Mouse (Mus musculus) urinary bladder, adult 2 months (tissue): ENCODE measurements around the gene Tmem30c. TPM values are rescaled to one million over a fixed set of nuclear protein-coding genes. Genes with fewer than 3 reads are reported as not detected.
"Not testable (repeated sequence)": the region's sequence is repeated elsewhere in the genome, so short reads cannot be mapped to it uniquely, and the experiment has no call there.

ENCODE experiments used
- DNase-seq: peaks from one replicate; pipeline ENCODE4 v3.0.0; 2022; ENCODE audit warnings: low spot score
- polyA plus RNA-seq: library from polyadenylated mRNA; depleted of rRNA; stranded (reverse); fragments of >200 nt; gene quantifications from 2 replicates; pipeline ENCODE4 v1.2.3, GENCODE M21; 2012; rRNA removed

The Tmem30c gene
- polyA plus RNA-seq, 1 experiment: 0.07 TPM

DNA sequence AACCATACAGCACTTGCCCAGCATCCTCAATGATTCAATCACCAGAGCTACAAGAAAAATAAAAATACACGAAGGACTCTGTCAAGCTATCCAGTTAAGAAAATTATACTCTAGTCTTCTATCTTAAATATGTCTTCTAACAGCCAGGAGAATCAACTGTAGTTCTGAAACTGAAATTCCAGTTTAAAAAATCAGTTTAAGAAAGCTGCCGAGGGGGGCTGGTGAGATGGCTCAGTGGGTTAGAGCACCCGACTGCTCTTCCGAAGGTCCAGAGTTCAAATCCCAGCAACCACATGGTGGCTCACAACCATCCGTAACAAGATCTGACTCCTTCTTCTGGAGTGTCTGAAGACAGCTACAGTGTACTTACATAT is 60.7 kb downstream of the Tmem30c start:
- not testable (repeated sequence) for DNase-seq

DNA sequence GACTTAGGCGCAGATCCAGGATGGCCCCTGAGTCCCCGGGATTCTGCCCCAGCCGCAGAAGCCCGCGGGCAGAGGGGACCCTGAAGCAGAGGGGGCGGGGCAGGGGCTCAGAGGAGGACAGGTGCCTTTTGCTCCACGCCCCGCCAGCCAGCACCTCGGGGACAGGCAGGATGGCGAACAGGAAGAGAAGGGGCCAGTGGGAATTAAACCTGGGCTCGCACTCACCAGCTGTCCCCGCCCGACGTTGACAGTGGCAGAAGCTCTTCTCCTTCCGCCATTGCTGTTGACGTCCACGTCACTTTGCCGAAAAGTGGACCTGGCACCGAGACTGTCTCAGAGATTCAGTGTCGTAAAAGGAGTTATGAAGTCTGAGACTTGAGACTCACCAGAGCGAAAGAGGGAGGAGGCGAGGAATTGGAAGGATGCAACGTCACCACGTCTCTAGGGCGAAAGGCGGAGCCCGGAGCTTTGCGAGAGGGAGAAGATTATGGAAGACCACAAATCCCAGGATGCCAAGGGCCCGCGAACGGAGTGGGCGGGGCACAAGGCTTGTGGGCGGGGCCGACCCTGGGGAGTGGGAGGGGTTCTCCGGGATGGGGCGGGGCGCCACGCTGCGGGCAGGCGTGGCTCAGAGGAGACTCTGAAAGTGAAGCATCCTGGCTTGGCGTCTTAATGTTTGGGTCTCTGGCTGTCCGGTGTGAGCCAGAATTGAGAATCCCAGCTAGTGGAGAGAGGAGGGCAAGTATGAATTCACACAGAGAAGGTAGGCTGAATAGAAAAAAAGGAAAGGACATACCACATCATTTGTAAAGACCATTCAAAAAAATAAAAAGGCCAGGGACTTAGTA is 61.4 kb downstream of the Tmem30c start, which contains the start of gene Tbc1d23:
TSS of gene Tbc1d23 (minus strand) at position 416 of the 848 bp plus-strand sequence.
- peak; percentile 90 for DNase-seq

DNA sequence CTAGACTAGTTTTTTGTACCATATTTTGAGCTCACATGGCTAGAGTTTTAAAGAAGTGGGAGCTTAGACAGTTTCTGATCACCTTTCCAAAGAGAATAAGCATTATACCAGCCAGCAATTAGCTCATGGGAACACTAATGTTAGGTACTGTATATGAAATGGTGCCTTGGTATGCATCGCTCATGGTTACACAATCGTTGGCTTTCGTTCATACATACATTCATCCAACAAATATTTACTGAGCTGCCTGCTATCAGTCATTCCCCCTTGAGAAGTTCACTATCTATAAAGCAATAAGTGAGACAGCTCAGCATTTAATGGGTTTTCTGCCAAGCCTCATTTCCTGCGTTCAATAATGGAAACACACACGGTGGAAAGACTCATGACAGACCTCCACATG is 66.2 kb downstream of the Tmem30c start:
- DNase-seq: no peak

DNA sequence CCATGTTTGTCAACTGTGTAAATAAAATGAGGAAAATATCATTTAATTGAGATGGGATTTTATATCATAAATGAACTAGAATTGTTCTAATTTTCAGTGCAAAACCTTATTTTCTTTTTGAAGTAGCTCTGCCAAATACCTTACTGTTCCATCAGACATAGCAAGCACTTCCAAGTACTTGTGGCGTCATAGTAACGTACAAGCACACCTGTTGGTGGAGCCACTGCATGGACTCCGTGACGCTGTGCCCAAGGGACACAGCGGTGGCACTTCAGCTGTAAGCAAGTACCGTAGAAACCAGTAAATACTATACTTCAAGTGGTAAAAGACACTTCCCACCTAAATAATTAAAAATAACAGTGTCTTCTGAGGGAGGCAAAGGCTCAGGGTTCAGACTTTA is 72.3 kb downstream of the Tmem30c start:
- no peak for DNase-seq

Other genes starting within 250 kb of the Tmem30c start
- 0.21 TPM in 2 replicates for gene Tmem45a2, start 221.5 kb downstream of the Tmem30c start, polyA plus RNA-seq
- 29.8 and 31.5 TPM in 2 replicates for gene Tomm70a, start 171.2 kb downstream of the Tmem30c start, polyA plus RNA-seq
- gene Nit2, start 125.5 kb downstream of the Tmem30c start, polyA plus RNA-seq: 30.8 and 30.9 TPM in 2 replicates
- gene Tbc1d23, start 61.4 kb downstream of the Tmem30c start, polyA plus RNA-seq: 35.9 and 39.2 TPM in 2 replicates
- gene Filip1l, start 60.2 kb upstream of the Tmem30c start, polyA plus RNA-seq: 57.1 and 66.5 TPM in 2 replicates